7 mouse cellular contexts compared by ENCODE assay signal in genomic region chr13:53442168-53442980, GRCm38 (mm10). TPM values are rescaled to one million over a fixed set of nuclear protein-coding genes. Genes with fewer than 3 reads are reported as not detected.
DNase-seq lines count a peak whose midpoint lies in the region; ATAC-seq lines count a peak whose summit lies in the region.

No protein-coding gene starts in this region.

- no peaks in the 10 kb centered on the region for H3K27me3 ChIP-seq in embryonic facial prominence, embryonic 12.5 days
- H3K27me3 ChIP-seq in hindbrain, embryonic 13.5 days, result peaks cover 3% of the 10 kb centered on the region; the same call in 1 of the 2 replicates
- peaks cover 5% of the 10 kb centered on the region; the same call in 1 of the 2 replicates for H3K27me3 ChIP-seq in limb, embryonic 13.5 days

- no peaks in the 10 kb centered on the region for H3K9me3 ChIP-seq in embryonic facial prominence, embryonic 12.5 days
- no peaks in the 10 kb centered on the region for H3K9me3 ChIP-seq in hindbrain, embryonic 13.5 days
- H3K9me3 ChIP-seq in limb, embryonic 13.5 days, result no peaks in the 10 kb centered on the region

- no peak overlapping the region for H3K27ac ChIP-seq in embryonic facial prominence, embryonic 12.5 days
- H3K27ac ChIP-seq in hindbrain, embryonic 13.5 days, result no peak overlapping the region
- H3K27ac ChIP-seq in limb, embryonic 13.5 days, result no peak overlapping the region

- no peaks in the 10 kb centered on the region for H3K36me3 ChIP-seq in embryonic facial prominence, embryonic 12.5 days
- H3K36me3 ChIP-seq in hindbrain, embryonic 13.5 days, result no peaks in the 10 kb centered on the region
- no peaks in the 10 kb centered on the region for H3K36me3 ChIP-seq in limb, embryonic 13.5 days

- peak; percentile 40 for DNase-seq in right cerebral cortex, adult 18-20 months
- DNase-seq in right cerebral cortex, postnatal 25 days, result no peak
- DNase-seq in retina, postnatal 1 day, result peak; percentile 57
- no peak for DNase-seq in ovary, postnatal 10 days (ENCODE audit: low spot score)

- WGBS in embryonic facial prominence, embryonic 12.5 days, result 33% methylated on average over 25 of the region's 25 CpGs
- 36% methylated on average over 25 of the region's 25 CpGs for WGBS in hindbrain, embryonic 13.5 days
- WGBS in limb, embryonic 13.5 days, result 30% methylated on average over 25 of the region's 25 CpGs

- no peak overlapping the region for H3K9ac ChIP-seq in embryonic facial prominence, embryonic 12.5 days
- peak overlapping the region; percentile 24; the same call in 1 of the 2 replicates for H3K9ac ChIP-seq in hindbrain, embryonic 13.5 days
- peak overlapping the region; percentile 51; the same call in 1 of the 2 replicates for H3K9ac ChIP-seq in limb, embryonic 13.5 days

- no peaks in the 10 kb centered on the region for H3K4me1 ChIP-seq in embryonic facial prominence, embryonic 12.5 days
- H3K4me1 ChIP-seq in hindbrain, embryonic 13.5 days (replicated peaks), result peaks cover 9% of the 10 kb centered on the region
- H3K4me1 ChIP-seq in limb, embryonic 13.5 days, result 0 out of 2 replicates have a peak, but pooled peaks cover 10% of the 10 kb centered on the region

- ATAC-seq in embryonic facial prominence, embryonic 12.5 days (ENCODE audit: insufficient number of reproducible peaks, insufficient read depth, low FRiP score, low TSS enrichment), result no peak
- no peak for ATAC-seq in hindbrain, embryonic 13.5 days (ENCODE audit: low FRiP score)
- 0 out of 2 replicates have a peak, but pooled peaks have one; percentile 24 for ATAC-seq in limb, embryonic 13.5 days (ENCODE audit: low FRiP score, low read depth)

- no peak overlapping the region; the same call in 1 of the 2 replicates for H3K4me3 ChIP-seq in embryonic facial prominence, embryonic 12.5 days
- H3K4me3 ChIP-seq in hindbrain, embryonic 13.5 days, result peak overlapping the region; percentile 26
- peak overlapping the region; percentile 33 for H3K4me3 ChIP-seq in limb, embryonic 13.5 days

- peak overlapping the region; percentile 46 for H3K4me2 ChIP-seq in embryonic facial prominence, embryonic 12.5 days (replicated peaks)
- peak overlapping the region; percentile 48 for H3K4me2 ChIP-seq in hindbrain, embryonic 13.5 days
- H3K4me2 ChIP-seq in limb, embryonic 13.5 days (replicated peaks), result peak overlapping the region; percentile 62

RNA-seq across cellular contexts. Expression of gene Msx2, which starts 30.5 kb away (rescaled TPM):
- 30.8 and 34.2 TPM in 2 replicates for polyA plus RNA-seq in embryonic facial prominence, embryonic 12.5 days (2016; fragmentation: Nextera tagmentation; extraction: Ambion mirVana)
- 7.5 and 8.3 TPM in 2 replicates for polyA plus RNA-seq in hindbrain, embryonic 13.5 days (2015; fragmentation: Nextera tagmentation; extraction: Ambion mirVana)
- 35.7 and 46.1 TPM in 2 replicates for polyA plus RNA-seq in limb, embryonic 13.5 days (2015; fragmentation: Nextera tagmentation; extraction: Ambion mirVana)

Comparison
In these comparisons a context has a peak if more than half of its experiments do, and no peak if none do; other contexts are left out.
1. DNase-seq: peak in right cerebral cortex, adult 18-20 months (single experiment) and retina, postnatal 1 day (single experiment); none in right cerebral cortex, postnatal 25 days (single experiment) and ovary, postnatal 10 days (single experiment).
2. Peak in every context shown above with its lines, with median percentiles within 50 percentile points of each other: H3K4me2 ChIP-seq.